Mouse (Mus musculus): ENCODE data around the gene Trat1.

Gene Trat1

GRCm38 (mm10) chr16:48720259-48720658 lies 51.6 kb downstream of the Trat1 start:
- no peak for DNase-seq (ENCODE audit: low read depth, low spot score)

- no peak for DNase-seq (ENCODE audit: low read depth, low spot score)
Measured at GRCm38 (mm10) chr16:48719679-48720078, 52.1 kb downstream of the Trat1 start.

GRCm38 (mm10) chr16:48716343-48716742 lies 55.5 kb downstream of the Trat1 start:
- DNase-seq (ENCODE audit: low read depth, low spot score) = no peak

DNA sequence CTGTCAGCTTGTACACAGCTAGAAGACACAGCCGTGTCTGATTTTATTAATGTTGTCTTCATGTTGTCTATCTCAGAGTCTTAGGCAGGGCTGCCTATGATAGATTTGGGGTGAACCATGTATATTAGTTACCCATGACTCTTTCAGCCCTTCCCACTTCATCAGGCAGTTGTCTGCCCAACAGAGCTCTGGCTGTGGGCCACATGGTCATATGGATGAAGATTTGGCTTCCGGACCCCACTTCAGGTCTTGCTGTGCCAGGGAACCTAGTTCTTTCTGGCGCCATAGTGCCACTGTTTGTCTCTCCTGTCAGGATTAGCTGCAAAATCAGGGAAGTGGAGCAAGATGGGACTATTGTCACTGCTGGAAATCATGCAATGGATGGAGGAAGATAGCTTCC lies 69.9 kb downstream of the Trat1 start:
- no peak for DNase-seq (ENCODE audit: low read depth, low spot score)

Data from brain, embryonic 18.5 days (tissue).